Mouse (Mus musculus): Measurements from ENCODE around the gene Cst7. TPM values are rescaled to one million over a fixed set of nuclear protein-coding genes. Genes with fewer than 3 reads are reported as not detected.

Gene Cst7
- polyA plus RNA-seq, 1 experiment = 11.8 TPM

DNA sequence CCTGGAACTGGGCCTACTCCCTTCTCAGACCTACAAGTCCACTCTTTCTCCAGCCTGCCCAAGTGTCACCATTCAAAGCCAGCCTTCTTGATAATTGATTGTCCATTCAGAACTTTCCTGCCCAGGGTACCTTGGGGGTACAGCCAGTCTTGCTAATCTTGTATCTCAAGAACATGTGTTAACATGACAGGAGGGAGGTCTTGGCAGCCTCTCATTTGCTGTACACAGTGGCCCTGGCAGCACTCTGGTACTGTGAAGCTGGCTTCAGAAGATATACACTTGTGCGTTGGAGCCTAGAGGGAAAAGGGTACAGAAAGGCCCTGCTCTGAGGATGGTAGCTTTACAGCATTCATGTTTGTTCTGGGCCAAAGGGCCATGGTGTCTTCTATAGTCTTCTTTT is 6.0 kb downstream of the Cst7 start:
- 86% methylated on average over 1 of the region's 1 CpGs for WGBS
- no peaks in the 10 kb centered on the region for H3K36me3 ChIP-seq (ENCODE audit: control insufficient read depth, insufficient read depth, low read length)

GRCm38 (mm10) chr2:150578603-150579002 is 8.4 kb downstream of the Cst7 start:
- Histone ChIP-seq H3K27me3 (ENCODE audit: control insufficient read depth, insufficient read depth, low read length) (no peaks in the 10 kb centered on the region), H3K36me3 (ENCODE audit: control insufficient read depth, insufficient read depth, low read length) (peaks cover 2% of the 10 kb centered on the region; the same call in 1 of the 2 replicates), H3K4me1 (ENCODE audit: control insufficient read depth, insufficient read depth, insufficient read length) (peaks cover 4% of the 10 kb centered on the region; the same call in 1 of the 2 replicates), H3K4me3 (ENCODE audit: extremely low read depth, insufficient read depth, insufficient read length) (no peak overlapping the region), H3K27ac (ENCODE audit: insufficient read depth, low read length) (peak overlapping the region; percentile 84; the same call in 1 of the 2 replicates)
- TF ChIP-seq POLR2A (IDR thresholded peaks at IDR 0.05; ENCODE audit: low read depth, low read length) (no peak), CTCF (IDR thresholded peaks at IDR 0.05; ENCODE audit: extremely low read depth, insufficient read depth, insufficient read length, insufficient replicate concordance) (no peak)
- WGBS = 66% methylated on average over 5 of the region's 5 CpGs
- peak in 1 of 2 experiments; percentile 33 for DNase-seq (ENCODE audit: low read depth in 1 of 2, low spot score in 2 of 2)

More for the DNA sequence above, 6.0 kb downstream of the Cst7 start:
- H3K4me1 ChIP-seq (ENCODE audit: control insufficient read depth, insufficient read depth, insufficient read length) = peaks cover 4% of the 10 kb centered on the region; the same call in 1 of the 2 replicates
- no peak overlapping the region for H3K27ac ChIP-seq (ENCODE audit: insufficient read depth, low read length)
- no peak overlapping the region for H3K4me3 ChIP-seq (ENCODE audit: extremely low read depth, insufficient read depth, insufficient read length)
- H3K27me3 ChIP-seq (ENCODE audit: control insufficient read depth, insufficient read depth, low read length) = no peaks in the 10 kb centered on the region
- TF ChIP-seq POLR2A (IDR thresholded peaks at IDR 0.05; ENCODE audit: low read depth, low read length) (no peak), CTCF (IDR thresholded peaks at IDR 0.05; ENCODE audit: extremely low read depth, insufficient read depth, insufficient read length, insufficient replicate concordance) (no peak)
- DNase-seq (ENCODE audit: low read depth in 1 of 2, low spot score in 2 of 2) = no peak

DNA sequence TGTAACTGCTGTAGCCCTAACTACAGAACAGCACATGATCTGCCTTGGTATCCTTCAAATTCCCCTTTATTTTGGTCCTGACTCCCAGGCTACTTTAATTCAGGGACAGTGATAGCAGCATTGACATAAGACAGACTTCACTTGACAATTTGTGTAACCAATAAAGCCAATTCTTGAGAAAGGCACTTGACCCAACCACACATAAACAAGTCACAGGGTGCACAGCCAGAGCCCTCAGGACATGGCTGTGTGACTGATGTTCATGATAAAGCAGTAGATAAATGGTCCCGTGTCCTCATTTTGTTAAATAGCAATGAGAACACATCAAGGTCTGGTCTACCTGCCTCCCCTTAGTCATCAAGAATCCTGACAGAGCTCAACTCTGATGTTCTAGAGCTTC is 9.4 kb downstream of the Cst7 start:
- 84% methylated on average over 1 of the region's 1 CpGs for WGBS
- no peak overlapping the region for H3K4me3 ChIP-seq (ENCODE audit: extremely low read depth, insufficient read depth, insufficient read length)
- peaks cover 4% of the 10 kb centered on the region; the same call in 1 of the 2 replicates for H3K4me1 ChIP-seq (ENCODE audit: control insufficient read depth, insufficient read depth, insufficient read length)
- H3K27ac ChIP-seq (ENCODE audit: insufficient read depth, low read length) = no peak overlapping the region
- H3K36me3 ChIP-seq (ENCODE audit: control insufficient read depth, insufficient read depth, low read length) = peaks cover 3% of the 10 kb centered on the region; the same call in 1 of the 2 replicates
- no peak for DNase-seq (ENCODE audit: low read depth in 1 of 2, low spot score in 2 of 2)
- no peak for TF ChIP-seq POLR2A (IDR thresholded peaks at IDR 0.05; ENCODE audit: low read depth, low read length)
- TF ChIP-seq CTCF (IDR thresholded peaks at IDR 0.05; ENCODE audit: extremely low read depth, insufficient read depth, insufficient read length, insufficient replicate concordance) = no peak
- H3K27me3 ChIP-seq (ENCODE audit: control insufficient read depth, insufficient read depth, low read length) = no peaks in the 10 kb centered on the region

DNA sequence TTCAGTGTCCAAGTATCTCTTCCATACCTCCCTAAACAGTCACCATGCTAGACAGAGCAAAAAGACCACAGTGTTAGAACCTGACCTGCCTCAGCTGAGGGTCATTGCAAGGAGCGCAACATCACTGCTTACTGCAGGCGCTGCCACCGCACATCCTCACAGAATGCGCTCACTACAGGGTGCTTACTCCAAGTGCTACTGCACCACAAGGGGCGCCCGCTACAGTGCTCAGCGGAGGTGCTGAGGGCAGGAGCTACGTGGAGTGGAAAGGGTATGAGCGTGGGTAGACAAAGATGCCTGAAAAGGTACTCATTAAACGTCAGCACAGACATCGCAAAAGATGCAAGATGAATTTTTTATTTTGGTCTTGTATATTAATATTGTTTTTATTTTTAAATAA is 18.9 kb downstream of the Cst7 start:
- Histone ChIP-seq H3K4me1 (ENCODE audit: control insufficient read depth, insufficient read depth, insufficient read length) (no peaks in the 10 kb centered on the region), H3K36me3 (ENCODE audit: control insufficient read depth, insufficient read depth, low read length) (peaks cover 27% of the 10 kb centered on the region), H3K27ac (ENCODE audit: insufficient read depth, low read length) (no peak overlapping the region), H3K4me3 (ENCODE audit: extremely low read depth, insufficient read depth, insufficient read length) (no peak overlapping the region), H3K27me3 (ENCODE audit: control insufficient read depth, insufficient read depth, low read length) (no peaks in the 10 kb centered on the region)
- DNase-seq (ENCODE audit: low read depth in 1 of 2, low spot score in 2 of 2) = no peak
- WGBS = 96% methylated on average over 11 of the region's 11 CpGs
- TF ChIP-seq CTCF (IDR thresholded peaks at IDR 0.05; ENCODE audit: extremely low read depth, insufficient read depth, insufficient read length, insufficient replicate concordance) (no peak), POLR2A (IDR thresholded peaks at IDR 0.05; ENCODE audit: low read depth, low read length) (no peak)

DNA sequence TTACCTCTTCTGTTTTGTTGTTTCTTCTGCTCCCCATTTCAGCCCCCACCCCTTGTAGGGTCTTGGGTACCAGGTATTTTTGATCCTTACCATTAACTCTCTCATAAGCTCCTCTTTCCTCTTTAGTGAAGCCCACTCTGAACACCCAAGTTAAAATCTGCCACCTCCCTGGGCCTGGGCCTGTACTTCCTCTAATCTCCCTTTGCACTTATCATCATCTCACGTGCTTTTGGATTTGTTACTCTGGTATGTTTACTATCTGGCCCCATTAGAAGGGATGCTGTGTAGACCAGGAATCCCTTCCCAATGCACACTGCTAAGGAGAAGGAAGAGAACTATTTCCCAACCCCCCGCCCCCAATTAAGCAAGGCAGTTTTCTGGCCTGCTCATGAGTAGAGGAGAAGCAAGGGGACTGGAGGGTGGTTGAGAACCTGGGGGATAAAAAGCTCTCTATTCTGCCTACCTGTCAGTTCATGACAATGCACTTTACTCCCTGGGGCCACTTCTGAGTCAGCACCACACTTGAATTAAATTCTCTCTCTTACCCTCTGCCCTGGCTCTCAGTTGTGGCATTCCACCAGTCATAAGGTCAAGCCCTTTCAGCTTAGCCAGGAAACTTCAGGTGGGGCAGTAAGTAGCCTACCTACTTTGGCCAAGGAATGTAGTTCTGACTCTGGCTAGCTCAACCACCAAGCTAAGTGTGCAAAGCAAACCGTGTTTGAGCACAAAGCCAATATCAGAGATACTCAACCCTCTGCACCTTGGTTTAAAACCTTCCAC is 25.4 kb downstream of the Cst7 start:
- Histone ChIP-seq H3K36me3 (ENCODE audit: control insufficient read depth, insufficient read depth, low read length) (peaks cover 10% of the 10 kb centered on the region; the same call in 1 of the 2 replicates), H3K4me3 (ENCODE audit: extremely low read depth, insufficient read depth, insufficient read length) (no peak overlapping the region), H3K4me1 (ENCODE audit: control insufficient read depth, insufficient read depth, insufficient read length) (no peaks in the 10 kb centered on the region), H3K27me3 (ENCODE audit: control insufficient read depth, insufficient read depth, low read length) (no peaks in the 10 kb centered on the region), H3K27ac (ENCODE audit: insufficient read depth, low read length) (no peak overlapping the region)
- WGBS = 90% methylated on average over 3 of the region's 3 CpGs
- DNase-seq (ENCODE audit: low read depth in 1 of 2, low spot score in 2 of 2) = no peak
- no peak for TF ChIP-seq CTCF (IDR thresholded peaks at IDR 0.05; ENCODE audit: extremely low read depth, insufficient read depth, insufficient read length, insufficient replicate concordance)
- no peak for TF ChIP-seq POLR2A (IDR thresholded peaks at IDR 0.05; ENCODE audit: low read depth, low read length)

- TF ChIP-seq POLR2A (IDR thresholded peaks at IDR 0.05; ENCODE audit: low read depth, low read length) = no peak
- TF ChIP-seq CTCF (IDR thresholded peaks at IDR 0.05; ENCODE audit: extremely low read depth, insufficient read depth, insufficient read length, insufficient replicate concordance) = no peak
- Histone ChIP-seq H3K27me3 (ENCODE audit: control insufficient read depth, insufficient read depth, low read length) (no peaks in the 10 kb centered on the region), H3K4me3 (ENCODE audit: extremely low read depth, insufficient read depth, insufficient read length) (no peak overlapping the region), H3K4me1 (ENCODE audit: control insufficient read depth, insufficient read depth, insufficient read length) (no peaks in the 10 kb centered on the region), H3K36me3 (ENCODE audit: control insufficient read depth, insufficient read depth, low read length) (peaks cover 5% of the 10 kb centered on the region; the same call in 1 of the 2 replicates), H3K27ac (ENCODE audit: insufficient read depth, low read length) (no peak overlapping the region)
- DNase-seq (ENCODE audit: low read depth in 1 of 2, low spot score in 2 of 2) = no peak
- 97% methylated on average over 2 of the region's 2 CpGs for WGBS
Measured at GRCm38 (mm10) chr2:150600263-150600662, 30.0 kb downstream of the Cst7 start.

- H3K4me1 ChIP-seq (ENCODE audit: control insufficient read depth, insufficient read depth, insufficient read length) = no peaks in the 10 kb centered on the region
- 89% methylated on average over 2 of the region's 2 CpGs for WGBS
- H3K36me3 ChIP-seq (ENCODE audit: control insufficient read depth, insufficient read depth, low read length) = 0 out of 2 replicates have a peak, but pooled peaks cover 2% of the 10 kb centered on the region
- H3K4me3 ChIP-seq (ENCODE audit: extremely low read depth, insufficient read depth, insufficient read length) = no peak overlapping the region
- no peaks in the 10 kb centered on the region for H3K27me3 ChIP-seq (ENCODE audit: control insufficient read depth, insufficient read depth, low read length)
- no peak for DNase-seq (ENCODE audit: low read depth in 1 of 2, low spot score in 2 of 2)
- no peak for TF ChIP-seq CTCF (IDR thresholded peaks at IDR 0.05; ENCODE audit: extremely low read depth, insufficient read depth, insufficient read length, insufficient replicate concordance)
- no peak for TF ChIP-seq POLR2A (IDR thresholded peaks at IDR 0.05; ENCODE audit: low read depth, low read length)
- no peak overlapping the region for H3K27ac ChIP-seq (ENCODE audit: insufficient read depth, low read length)
Measured at GRCm38 (mm10) chr2:150602166-150602565, 32.0 kb downstream of the Cst7 start.

Data from spleen, adult 2 months (tissue).